Mouse (Mus musculus) lung, postnatal 14 days (tissue): ENCODE data around the gene Slc7a12.

Experiments
- DNase-seq: peaks from one replicate; pipeline ENCODE4 v3.0.0; 2021

Slc7a12 gene

GRCm38 (mm10) chr3:14480397-14480796 is at the start of gene Slc7a12:
Slc7a12 (plus strand) TSS chr3:14480697.
- no peak for DNase-seq

- DNase-seq = no peak
Measured at GRCm38 (mm10) chr3:14432381-14432780, 48.1 kb upstream of the Slc7a12 start.

GRCm38 (mm10) chr3:14446015-14446414 is 34.5 kb upstream of the Slc7a12 start:
- DNase-seq = no peak

GRCm38 (mm10) chr3:14446691-14447090 is 33.8 kb upstream of the Slc7a12 start:
- DNase-seq = no peak
